Mouse (Mus musculus) left cerebral cortex, adult 18-20 months (tissue): ENCODE data around the gene Gtdc1. TPM values are rescaled to one million over a fixed set of nuclear protein-coding genes. Genes with fewer than 3 reads are reported as not detected.

Experiments
- DNase-seq, 2 experiments: peaks; one replicate each; pipeline ENCODE4 v3.0.0; 2021 to 2022; ENCODE audit warnings: low spot score in 2 of 2, mixed read lengths in 1 of 2
- total RNA-seq, 2 experiments: library from RNA; stranded (reverse); gene quantifications; 2 replicates each; pipeline ENCODE4 v1.2.3; 2021

Gtdc1 gene
- total RNA-seq, 2 experiments from 2014 or later: 88.1 to 97.0 TPM

DNA sequence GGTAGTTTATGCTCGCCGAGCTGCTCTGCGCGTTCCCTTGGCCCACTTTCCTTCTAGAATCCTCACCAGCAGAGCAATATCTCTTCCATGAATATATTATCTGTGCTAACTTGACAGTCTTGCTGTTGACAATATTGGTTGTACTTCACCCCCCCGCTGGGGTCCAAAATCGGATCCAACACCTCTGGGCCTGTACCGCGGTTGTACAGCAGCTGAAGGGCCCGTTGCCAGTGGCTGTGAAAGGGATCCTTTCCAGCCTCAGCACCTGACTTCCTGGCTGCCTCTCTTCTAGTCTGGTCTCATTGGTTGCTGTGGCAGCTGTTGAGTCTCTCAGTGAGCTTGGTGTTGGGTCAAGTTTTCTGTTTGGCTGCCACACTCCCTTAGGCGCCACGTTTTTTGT is 391.7 kb downstream of the Gtdc1 start:
- no peak for DNase-seq

GRCm38 (mm10) chr2:44535136-44535675 is 392.3 kb downstream of the Gtdc1 start:
- DNase-seq: no peak

DNA sequence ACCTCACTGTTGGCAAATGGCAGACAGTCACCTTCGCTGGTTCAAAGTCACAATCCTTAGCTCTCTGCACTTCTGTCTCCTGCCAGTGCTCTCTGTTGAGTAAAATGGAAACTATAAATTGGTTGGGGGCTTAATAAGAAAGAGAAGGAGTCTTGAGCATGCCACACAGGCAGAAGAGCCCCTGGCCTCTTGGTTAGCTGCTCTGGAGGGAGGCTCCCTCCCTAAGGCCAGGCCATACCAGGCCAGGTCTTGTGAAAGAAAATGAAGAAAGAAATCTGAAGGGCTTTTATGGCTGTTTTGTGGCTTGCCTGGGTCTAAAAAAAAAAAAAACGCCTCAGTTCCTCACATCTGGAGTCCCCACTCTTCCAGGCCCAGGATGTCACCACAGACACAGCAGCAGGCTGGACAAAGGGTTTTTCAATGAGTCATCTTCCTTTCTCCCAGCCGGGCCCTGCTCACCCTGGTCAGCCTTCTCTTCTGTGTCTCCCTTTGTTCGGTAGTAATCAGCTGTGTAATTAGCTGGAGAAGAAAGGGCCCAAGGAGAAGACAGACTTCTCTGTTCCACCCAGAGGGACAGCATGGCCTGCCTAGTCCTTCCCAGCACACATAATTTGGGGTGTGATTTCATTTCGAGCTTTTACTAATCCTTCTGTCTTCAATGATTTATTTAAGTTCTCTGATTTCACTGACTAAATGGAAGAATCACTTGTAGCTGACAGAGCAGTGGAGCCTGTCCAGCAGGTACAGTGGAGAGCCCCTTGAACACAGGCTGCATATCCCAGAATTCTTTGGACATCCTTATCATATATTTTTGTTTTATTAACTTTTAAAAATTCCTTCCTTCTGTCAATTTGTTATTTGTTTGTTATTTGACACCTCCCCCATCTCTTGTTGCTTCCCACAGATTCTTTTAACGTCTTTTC is 401.1 kb downstream of the Gtdc1 start:
- no peak for DNase-seq

- DNase-seq: no peak
These were observed 402.1 kb downstream of the Gtdc1 start for GRCm38 (mm10) chr2:44525187-44525919.

DNA sequence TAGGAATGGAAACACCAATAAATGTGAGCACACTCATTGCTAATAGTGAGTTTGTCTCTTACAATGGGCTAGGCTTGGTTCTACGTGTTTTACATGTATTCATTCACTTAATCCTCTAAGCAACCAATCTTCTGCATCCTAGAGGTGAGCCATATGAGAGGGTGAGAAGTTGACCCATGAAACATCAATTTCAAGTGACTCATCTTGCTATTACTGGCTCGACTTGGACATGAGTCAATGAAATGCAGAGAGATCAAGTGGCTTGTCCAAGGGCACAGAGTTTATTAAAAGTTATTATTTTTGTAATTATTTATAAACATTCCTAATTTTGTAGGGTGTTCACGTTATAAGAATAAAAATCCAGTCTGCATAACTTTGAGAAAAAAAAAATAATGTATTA is 408.2 kb downstream of the Gtdc1 start:
- no peak for DNase-seq

DNA sequence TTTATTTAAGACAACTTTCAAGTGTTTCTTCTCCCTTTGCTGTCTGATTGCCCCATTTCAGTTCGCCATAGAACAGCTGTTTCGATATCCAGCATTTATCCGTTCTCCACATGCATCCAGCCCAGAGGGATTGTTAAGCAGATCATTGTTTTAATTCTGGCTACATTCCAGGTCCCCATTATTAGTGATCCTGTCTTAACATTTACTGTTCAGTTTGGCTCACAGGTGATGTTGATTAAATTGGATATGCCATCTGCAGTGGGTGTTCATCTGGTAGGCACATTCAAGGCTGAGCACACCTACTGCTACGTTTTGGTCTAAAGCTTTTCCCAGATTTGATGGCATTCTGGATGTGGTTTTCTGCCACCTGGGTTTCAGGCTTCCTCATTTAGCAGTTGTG is 409.4 kb downstream of the Gtdc1 start:
- DNase-seq: no peak

Other genes with a start within 250 kb of the Gtdc1 start
- 100 to 1,000 TPM; 141 to 180 TPM for gene Zeb2, start 189.7 kb upstream of the Gtdc1 start, total RNA-seq